Mouse (Mus musculus) hindbrain, embryonic 10.5 days (tissue): Measurements from ENCODE around the gene Ntpcr. TPM values are rescaled to one million over a fixed set of nuclear protein-coding genes. Genes with fewer than 3 reads are reported as not detected.
A peak's percentile ranks its signal among the peaks of the same experiment; 100 is the strongest.

ENCODE experiments used
- DNase-seq: peaks from one replicate; pipeline ENCODE4 v3.0.0-alpha.2; 2017; ENCODE audit warnings: low spot score
- H3K27ac ChIP-seq: fragments of 300-500 bp; sonication (generic); 2 replicates; pipeline ENCODE4 v1.5.1; 2016; ENCODE audit warnings: mild to moderate bottlenecking, moderate library complexity
- H3K27me3 ChIP-seq: fragments of 300-500 bp; sonication (generic); 2 replicates; pipeline ENCODE4 v1.6.1; 2016; ENCODE audit warnings: mild to moderate bottlenecking; ENCODE audit not compliant: poor library complexity, insufficient read depth, severe bottlenecking
- H3K36me3 ChIP-seq: fragments of 300-500 bp; sonication (generic); 2 replicates; pipeline ENCODE4 v1.6.1; 2016; ENCODE audit warnings: mild to moderate bottlenecking, moderate library complexity
- H3K4me1 ChIP-seq: fragments of 300-500 bp; sonication (generic); replicated peaks from 2 replicates; pipeline ENCODE4 v1.6.1; 2016; ENCODE audit warnings: mild to moderate bottlenecking
- H3K4me3 ChIP-seq: fragments of 300-500 bp; sonication (generic); 2 replicates; pipeline ENCODE4 v1.5.1; 2016; ENCODE audit warnings: mild to moderate bottlenecking, moderate library complexity
- H3K9me3 ChIP-seq: fragments of 300-500 bp; sonication (generic); 2 replicates; pipeline ENCODE4 v1.6.1; 2016; ENCODE audit warnings: mild to moderate bottlenecking, moderate library complexity
- WGBS: fragments of 180-500 bp; shearing (Covaris S2); methylation state at CpG from one replicate; pipeline ENCODE4 v1.1.7; 2016; 5-methylcytosine and 5-hydroxymethylcytosine counted together
- polyA plus RNA-seq: library from polyadenylated mRNA; unstranded; fragments of >200 nt; fragmentation: Nextera tagmentation; extraction: Ambion mirVana; gene quantifications from 2 replicates; pipeline ENCODE4 v1.2.1, GENCODE M21; 2016

Ntpcr gene
- polyA plus RNA-seq, 1 experiment from 2014 or later: 18.8 TPM

- 88% methylated on average over 6 of the region's 6 CpGs for WGBS
- no peak for DNase-seq
- Histone ChIP-seq H3K4me3 (no peak overlapping the region), H3K4me1 (peaks cover 7% of the 10 kb centered on the region; the same call in 1 of the 2 replicates), H3K36me3 (no peaks in the 10 kb centered on the region), H3K27me3 (no peaks in the 10 kb centered on the region), H3K9me3 (no peaks in the 10 kb centered on the region), H3K27ac (no peak overlapping the region)
Measured at GRCm38 (mm10) chr8:125704434-125704833, 25.3 kb upstream of the Ntpcr start.

GRCm38 (mm10) chr8:125705816-125706215, 23.9 kb upstream of the Ntpcr start:
- 0 out of 2 replicates have a peak, but pooled peaks cover 3% of the 10 kb centered on the region for H3K4me1 ChIP-seq
- H3K9me3 ChIP-seq: no peaks in the 10 kb centered on the region
- H3K27ac ChIP-seq: no peak overlapping the region
- 86% methylated on average over 7 of the region's 7 CpGs for WGBS
- DNase-seq: no peak
- no peaks in the 10 kb centered on the region for H3K36me3 ChIP-seq
- no peak overlapping the region for H3K4me3 ChIP-seq
- no peaks in the 10 kb centered on the region for H3K27me3 ChIP-seq

DNA sequence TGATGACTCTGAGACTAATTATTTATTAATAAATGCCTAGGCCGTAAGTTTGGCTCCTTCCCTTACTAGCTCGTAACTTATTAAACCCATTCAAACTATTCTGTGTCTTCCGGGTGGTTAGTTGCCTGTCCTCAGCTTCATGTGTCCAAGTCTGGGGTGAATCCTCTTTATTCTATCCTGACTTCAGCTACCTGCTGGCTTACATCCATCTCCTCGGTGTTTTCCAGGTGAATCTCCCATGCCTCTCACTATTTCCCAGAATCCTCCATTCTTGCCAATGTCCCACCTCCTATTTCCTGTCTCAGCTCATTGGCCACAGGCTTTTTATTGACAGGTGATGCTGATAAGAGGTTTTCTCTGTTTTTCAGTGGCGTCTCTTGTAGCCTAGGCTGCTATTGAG, 20.6 kb upstream of the Ntpcr start:
- no peak for DNase-seq
- H3K4me3 ChIP-seq: no peak overlapping the region
- no peak overlapping the region for H3K27ac ChIP-seq
- H3K27me3 ChIP-seq: no peaks in the 10 kb centered on the region
- H3K36me3 ChIP-seq: no peaks in the 10 kb centered on the region
- no peaks in the 10 kb centered on the region for H3K9me3 ChIP-seq
- H3K4me1 ChIP-seq: no peaks in the 10 kb centered on the region
- 89% methylated on average over 5 of the region's 5 CpGs for WGBS

GRCm38 (mm10) chr8:125711514-125711913, 18.2 kb upstream of the Ntpcr start:
- no peak overlapping the region for H3K4me3 ChIP-seq
- H3K36me3 ChIP-seq: no peaks in the 10 kb centered on the region
- H3K9me3 ChIP-seq: no peaks in the 10 kb centered on the region
- H3K4me1 ChIP-seq: peaks cover 7% of the 10 kb centered on the region
- 87% methylated on average over 5 of the region's 5 CpGs for WGBS
- DNase-seq: no peak
- no peaks in the 10 kb centered on the region for H3K27me3 ChIP-seq
- no peak overlapping the region for H3K27ac ChIP-seq

DNA sequence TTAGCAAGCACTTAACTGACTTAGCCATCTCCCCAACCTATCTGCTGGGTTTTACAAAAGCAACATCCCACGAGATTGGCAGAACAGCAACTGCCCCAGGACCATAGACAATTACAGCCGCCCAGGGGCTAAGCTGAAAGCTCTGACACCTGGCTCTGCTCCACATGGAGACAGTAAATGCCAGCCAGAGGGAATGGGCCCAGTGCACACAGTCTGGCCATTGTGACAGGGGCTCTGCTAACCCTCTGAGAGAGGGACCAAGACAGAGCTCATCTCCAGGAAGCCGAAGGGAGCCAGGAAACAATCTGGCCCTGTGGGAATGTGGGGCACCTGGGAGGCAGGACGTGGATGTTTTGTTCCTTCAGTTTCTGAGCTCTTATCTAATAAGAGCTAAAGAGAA, 13.6 kb upstream of the Ntpcr start:
- H3K9me3 ChIP-seq: no peaks in the 10 kb centered on the region
- WGBS: 46% methylated on average over 4 of the region's 4 CpGs
- H3K27me3 ChIP-seq: no peaks in the 10 kb centered on the region
- H3K4me3 ChIP-seq: no peak overlapping the region
- H3K4me1 ChIP-seq: peaks cover 22% of the 10 kb centered on the region
- H3K36me3 ChIP-seq: no peaks in the 10 kb centered on the region
- DNase-seq: no peak
- peak overlapping the region; percentile 56; the same call in 1 of the 2 replicates for H3K27ac ChIP-seq

GRCm38 (mm10) chr8:125716613-125717012, 13.2 kb upstream of the Ntpcr start:
- no peaks in the 10 kb centered on the region for H3K27me3 ChIP-seq
- no peak for DNase-seq
- 41% methylated on average over 7 of the region's 7 CpGs for WGBS
- H3K4me1 ChIP-seq: peaks cover 22% of the 10 kb centered on the region
- no peaks in the 10 kb centered on the region for H3K9me3 ChIP-seq
- H3K4me3 ChIP-seq: no peak overlapping the region
- peak overlapping the region; percentile 56; the same call in 1 of the 2 replicates for H3K27ac ChIP-seq
- H3K36me3 ChIP-seq: no peaks in the 10 kb centered on the region

DNA sequence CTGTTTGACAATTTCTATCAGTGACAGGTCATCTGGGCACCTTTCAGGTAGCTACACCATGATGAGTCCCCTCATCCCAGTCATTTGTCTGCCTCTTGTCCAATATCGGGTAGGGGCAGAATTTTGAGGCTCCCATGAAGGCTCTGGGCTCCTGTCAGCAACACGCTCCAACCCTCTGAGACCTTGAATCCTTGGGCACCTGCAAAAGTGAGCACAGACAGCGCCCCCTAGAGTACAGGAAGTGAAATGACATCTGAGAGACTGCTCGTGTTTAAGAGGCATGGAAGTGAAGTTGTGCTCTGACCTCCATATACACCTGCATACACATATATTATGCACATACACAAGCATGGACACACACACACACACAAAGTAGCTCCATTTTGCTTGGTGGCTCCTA, 10.8 kb upstream of the Ntpcr start:
- Histone ChIP-seq H3K36me3 (no peaks in the 10 kb centered on the region), H3K27ac (no peak overlapping the region), H3K9me3 (no peaks in the 10 kb centered on the region), H3K4me1 (peaks cover 22% of the 10 kb centered on the region), H3K4me3 (no peak overlapping the region), H3K27me3 (no peaks in the 10 kb centered on the region)
- 60% methylated on average over 4 of the region's 4 CpGs for WGBS
- DNase-seq: no peak

GRCm38 (mm10) chr8:125722675-125723074, 7.1 kb upstream of the Ntpcr start:
- Histone ChIP-seq H3K9me3 (no peaks in the 10 kb centered on the region), H3K36me3 (no peaks in the 10 kb centered on the region), H3K27ac (no peak overlapping the region), H3K4me3 (no peak overlapping the region), H3K27me3 (no peaks in the 10 kb centered on the region), H3K4me1 (peaks cover 7% of the 10 kb centered on the region)
- no peak for DNase-seq
- WGBS: 94% methylated on average over 7 of the region's 7 CpGs

DNA sequence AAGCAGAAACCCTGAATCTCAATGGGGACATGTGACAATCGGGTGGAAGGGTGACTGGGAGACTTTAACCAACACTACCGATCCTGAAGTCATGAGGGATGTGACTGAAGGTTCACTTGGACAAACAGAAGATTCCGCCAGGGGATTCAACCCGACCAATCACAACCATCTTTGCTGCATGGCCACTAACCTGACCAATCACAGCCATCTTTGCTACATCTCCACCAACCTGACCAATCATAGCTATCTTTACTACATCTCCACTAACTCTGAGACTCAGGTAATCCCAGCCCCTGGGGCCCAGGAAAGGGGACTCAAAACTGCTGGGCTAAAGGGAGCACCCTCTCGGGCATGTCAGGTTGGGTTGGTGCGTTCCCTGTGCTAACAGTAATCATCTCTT, 6.3 kb upstream of the Ntpcr start:
- no peak overlapping the region for H3K4me3 ChIP-seq
- WGBS: 93% methylated on average over 6 of the region's 6 CpGs
- H3K9me3 ChIP-seq: no peaks in the 10 kb centered on the region
- no peaks in the 10 kb centered on the region for H3K27me3 ChIP-seq
- H3K36me3 ChIP-seq: no peaks in the 10 kb centered on the region
- H3K27ac ChIP-seq: no peak overlapping the region
- DNase-seq: no peak
- peaks cover 7% of the 10 kb centered on the region for H3K4me1 ChIP-seq

- H3K27ac ChIP-seq: no peak overlapping the region
- H3K36me3 ChIP-seq: no peaks in the 10 kb centered on the region
- no peak for DNase-seq
- no peaks in the 10 kb centered on the region for H3K9me3 ChIP-seq
- H3K27me3 ChIP-seq: no peaks in the 10 kb centered on the region
- H3K4me3 ChIP-seq: no peak overlapping the region
- WGBS: 78% methylated on average over 6 of the region's 6 CpGs
- H3K4me1 ChIP-seq: peaks cover 7% of the 10 kb centered on the region
Measured at GRCm38 (mm10) chr8:125725037-125725820, 4.5 kb upstream of the Ntpcr start.

GRCm38 (mm10) chr8:125726143-125726542, 3.6 kb upstream of the Ntpcr start:
- WGBS: 92% methylated on average over 4 of the region's 4 CpGs

DNA sequence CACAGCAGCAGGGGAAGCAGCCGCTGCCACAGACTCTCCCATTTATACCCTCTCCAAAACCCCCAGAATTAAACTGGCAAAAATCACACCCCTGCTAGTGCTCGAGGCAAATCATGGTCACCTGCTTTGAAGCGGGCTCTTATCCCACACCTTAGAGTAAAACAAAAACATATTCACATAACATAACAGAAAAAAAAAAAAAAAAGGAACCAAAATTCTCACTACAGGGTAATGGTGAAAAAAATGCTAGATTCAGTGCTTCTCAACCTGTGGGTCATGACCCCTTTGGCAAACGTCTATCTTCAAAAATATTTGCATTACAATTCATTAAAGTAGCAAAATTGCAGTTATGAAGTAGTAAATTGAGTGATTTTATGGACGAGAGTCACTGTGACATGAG, 2.8 kb upstream of the Ntpcr start:
- Histone ChIP-seq H3K9me3 (no peaks in the 10 kb centered on the region), H3K4me1 (peaks cover 9% of the 10 kb centered on the region), H3K4me3 (no peak overlapping the region), H3K27me3 (no peaks in the 10 kb centered on the region), H3K27ac (no peak overlapping the region), H3K36me3 (no peaks in the 10 kb centered on the region)
- 87% methylated on average over 5 of the region's 5 CpGs for WGBS
- DNase-seq: no peak

More at GRCm38 (mm10) chr8:125726143-125726542, 3.6 kb upstream of the Ntpcr start:
- Histone ChIP-seq H3K4me3 (no peak overlapping the region), H3K9me3 (no peaks in the 10 kb centered on the region), H3K27me3 (no peaks in the 10 kb centered on the region), H3K27ac (no peak overlapping the region), H3K4me1 (peaks cover 9% of the 10 kb centered on the region), H3K36me3 (no peaks in the 10 kb centered on the region)
- no peak for DNase-seq

DNA sequence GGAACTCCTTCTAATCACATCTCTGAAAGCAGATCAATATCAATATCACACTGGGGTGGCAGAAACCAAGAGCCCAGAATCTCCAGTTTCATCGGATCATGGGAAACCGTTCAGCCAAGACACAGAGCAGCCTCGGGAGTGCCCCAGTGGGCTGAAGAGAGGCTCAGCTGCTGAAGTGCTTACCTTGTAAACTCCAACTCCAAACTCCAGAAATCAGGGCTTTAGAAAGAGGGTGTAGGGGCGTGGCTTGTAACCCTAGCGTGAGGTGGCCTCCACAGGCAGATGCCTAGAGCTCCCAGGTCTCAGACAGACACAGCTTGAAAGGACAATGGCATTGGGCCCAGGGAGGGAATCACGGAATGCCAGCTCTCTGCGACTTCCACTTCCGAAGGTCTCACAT, 2.0 kb upstream of the Ntpcr start:
- H3K4me3 ChIP-seq: no peak overlapping the region
- no peaks in the 10 kb centered on the region for H3K27me3 ChIP-seq
- H3K36me3 ChIP-seq: no peaks in the 10 kb centered on the region
- DNase-seq: no peak
- WGBS: 59% methylated on average over 8 of the region's 8 CpGs
- H3K27ac ChIP-seq: no peak overlapping the region
- peaks cover 9% of the 10 kb centered on the region for H3K4me1 ChIP-seq
- H3K9me3 ChIP-seq: no peaks in the 10 kb centered on the region
